Mouse (Mus musculus) layer of hippocampus, adult 18-20 months (tissue): Measurements from ENCODE around the gene Crip1. TPM values are rescaled to one million over a fixed set of nuclear protein-coding genes. Genes with fewer than 3 reads are reported as not detected.
A peak's percentile ranks its signal among the peaks of the same experiment; 100 is the strongest.
"Not testable (repeated sequence)": the region's sequence is repeated elsewhere in the genome, so short reads cannot be mapped to it uniquely, and the experiment has no call there.

ENCODE experiments used
- DNase-seq, 2 experiments: peaks; one replicate each; pipeline ENCODE4 v3.0.0; 2022; ENCODE audit warnings: low spot score in 2 of 2
- total RNA-seq, 2 experiments: library from RNA; stranded (reverse); gene quantifications; 2 replicates each; pipeline ENCODE4 v1.2.3; 2021

Crip1 gene
- total RNA-seq, 2 experiments from 2014 or later, result 9.5 to 10.3 TPM

DNA sequence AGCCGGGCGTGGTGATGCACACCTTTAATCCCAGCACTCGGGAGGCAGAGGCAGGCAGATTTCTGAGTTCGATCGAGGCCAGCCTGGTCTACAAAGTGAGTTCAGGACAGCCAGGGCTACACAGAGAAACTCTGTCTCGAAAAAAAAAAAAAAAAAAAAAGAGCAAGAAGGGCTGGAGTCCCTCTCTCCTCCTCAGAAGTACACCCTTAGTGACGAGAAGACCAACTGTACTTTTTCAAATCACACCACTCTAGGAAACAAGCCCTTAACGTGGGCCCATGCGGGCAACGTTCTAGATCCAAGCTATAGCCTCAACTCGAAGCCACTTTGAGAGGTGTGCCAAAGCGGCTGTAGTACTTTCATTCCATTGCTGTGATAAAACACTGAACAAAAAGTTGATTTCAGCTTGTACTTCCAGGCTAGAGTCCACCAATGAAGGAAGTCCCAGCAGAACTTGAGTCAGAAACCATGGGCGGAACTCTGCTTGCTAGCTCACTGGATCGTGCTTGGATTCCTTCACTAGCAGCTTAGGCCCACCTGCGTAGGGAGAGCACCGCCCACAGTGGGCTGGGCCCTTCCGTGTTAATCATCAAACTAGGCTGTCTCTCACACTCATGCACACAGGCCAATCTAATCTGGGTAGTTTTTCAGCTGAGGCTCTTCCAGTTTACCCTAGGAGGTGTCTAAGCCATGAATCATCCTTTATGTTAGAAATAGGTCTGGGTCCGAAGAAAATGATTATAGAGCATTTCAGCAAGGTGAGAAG lies 31.0 kb downstream of the Crip1 start:
- DNase-seq, result no peak

DNA sequence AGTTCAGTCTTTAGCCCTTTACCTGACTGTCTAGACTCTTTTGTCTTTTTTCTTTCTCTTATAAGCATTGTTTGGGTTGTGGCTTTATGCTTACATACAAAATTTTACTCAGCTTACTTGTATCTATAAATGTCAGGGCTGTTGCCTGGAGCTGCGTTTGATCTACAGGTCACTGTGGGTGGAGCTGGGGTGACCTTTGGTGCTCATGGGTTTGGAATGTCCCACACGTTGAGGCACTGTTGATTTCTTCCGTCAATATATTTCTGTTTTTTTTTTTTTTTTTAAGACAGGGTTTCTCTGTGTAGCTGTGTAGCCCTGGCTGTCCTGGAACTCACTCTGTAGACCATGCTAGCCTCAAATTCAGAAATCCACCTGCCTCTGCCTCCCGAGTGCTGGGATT lies 34.9 kb downstream of the Crip1 start:
- no peak for DNase-seq

DNA sequence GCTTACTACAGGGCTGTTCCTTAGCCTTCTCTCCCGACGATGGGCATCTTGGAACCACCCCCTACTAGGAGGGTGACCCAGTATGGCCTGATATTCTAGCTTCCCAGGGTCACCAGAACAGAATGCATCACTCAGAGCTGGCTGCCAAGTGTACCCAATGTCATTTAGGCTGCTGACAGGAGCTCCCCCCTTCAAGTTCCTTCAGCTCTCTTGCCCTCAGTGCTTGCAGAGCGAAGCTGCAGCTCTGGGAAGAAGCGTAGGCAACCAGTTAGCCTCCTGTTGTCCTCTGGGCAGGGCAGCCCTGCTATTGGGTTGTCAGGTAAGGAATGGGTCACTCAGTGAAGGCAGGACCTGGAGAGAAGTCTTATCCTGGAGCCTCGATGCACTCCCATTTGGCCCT lies 38.8 kb downstream of the Crip1 start:
- no peak for DNase-seq

DNA sequence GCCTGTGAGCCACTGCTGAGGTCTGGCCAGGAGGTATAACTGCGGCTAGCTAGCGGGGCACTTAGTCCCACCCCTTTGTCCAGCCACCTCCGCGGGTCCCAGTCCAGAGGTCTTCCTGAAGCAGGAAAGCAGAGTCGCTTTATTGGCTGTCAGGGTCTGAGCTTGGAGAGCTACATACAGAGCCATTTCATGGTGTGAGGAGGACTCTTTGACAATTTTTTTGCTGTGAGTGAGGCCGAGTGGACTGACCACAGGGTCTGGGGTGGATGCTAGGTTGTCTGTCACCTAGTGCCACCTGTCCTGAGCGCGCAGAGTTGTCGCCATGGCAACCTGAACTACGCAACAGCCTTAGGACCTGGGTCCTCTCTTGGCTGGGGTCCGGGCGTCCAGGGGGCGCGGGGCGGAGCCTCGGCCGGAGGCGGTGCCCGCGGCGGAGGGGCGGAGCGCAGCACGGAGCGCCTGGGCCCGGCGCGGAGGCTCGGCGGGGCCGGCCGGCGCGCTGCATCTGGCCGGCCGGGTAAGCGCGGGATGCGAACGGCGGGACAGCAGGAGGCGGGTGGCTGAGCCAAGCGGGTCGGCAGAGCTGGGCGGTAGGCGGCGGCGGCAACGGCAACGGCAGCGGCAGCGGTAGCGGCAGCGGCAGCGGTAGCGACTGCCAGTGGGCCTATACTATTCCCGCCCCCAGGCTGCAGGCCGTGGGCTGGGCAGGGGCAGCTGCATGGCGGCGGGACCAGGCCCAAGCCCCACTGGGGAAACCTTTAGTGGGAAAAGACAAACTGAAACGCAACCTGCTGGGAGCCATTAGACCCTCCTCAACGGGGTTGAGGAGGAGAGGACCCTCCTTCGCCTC lies 39.6 kb downstream of the Crip1 start, which contains the start of gene Tmem121:
Gene Tmem121, plus strand, starts transcription at position 489 of the 850 bp plus-strand sequence.
- peak; percentile 37 to 39 for DNase-seq

DNA sequence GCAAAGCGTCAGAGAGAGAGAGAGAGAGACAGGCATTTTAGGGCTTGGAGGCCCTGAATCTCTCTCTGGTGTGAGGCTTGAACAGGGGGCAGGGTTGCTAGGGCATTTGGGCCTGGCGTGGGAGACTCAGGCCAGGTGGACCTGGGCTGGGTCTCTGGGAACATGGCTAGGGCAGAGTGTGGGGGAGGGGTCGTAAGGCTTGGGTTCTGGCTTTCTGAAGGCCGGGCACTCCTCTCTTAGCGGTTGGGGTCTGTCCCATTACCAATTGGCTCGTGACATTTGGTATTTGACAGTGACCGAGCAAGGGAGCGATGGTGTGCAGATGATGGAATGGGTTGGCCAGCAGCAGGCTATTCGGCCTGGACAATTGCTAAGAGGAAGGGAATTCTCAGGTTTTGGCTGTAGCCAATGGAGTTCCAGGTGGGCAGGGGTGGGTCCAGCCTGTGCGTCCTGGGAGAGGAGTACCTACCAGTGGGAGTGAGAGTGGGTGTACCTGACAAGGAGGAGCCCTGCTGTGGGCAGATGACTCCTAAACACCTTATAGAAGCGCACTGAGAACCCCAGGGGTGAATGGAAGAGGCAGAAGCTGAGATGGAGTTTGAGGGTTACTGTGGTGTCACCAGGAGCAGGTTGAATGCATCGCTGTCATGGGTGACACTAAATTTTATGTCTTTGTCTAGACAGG lies 40.4 kb downstream of the Crip1 start:
- no peak for DNase-seq

DNA sequence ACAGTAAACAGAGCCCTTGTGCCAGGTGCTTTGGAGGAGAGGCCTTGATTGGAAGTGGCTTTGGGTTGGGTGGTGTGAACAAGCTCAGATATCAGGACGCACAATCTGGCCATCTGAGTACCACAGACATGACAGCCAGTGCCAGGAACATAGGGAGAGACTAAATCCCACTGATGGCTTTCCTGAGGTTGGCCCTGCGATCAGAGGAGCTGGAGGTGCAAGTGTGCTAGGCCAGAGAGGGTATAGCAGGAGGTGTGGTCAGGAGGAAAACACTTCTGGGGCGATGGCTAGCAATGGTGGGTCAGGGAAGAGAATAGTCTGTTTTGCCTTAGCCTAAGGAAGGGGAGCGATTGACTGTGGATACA lies 40.9 kb downstream of the Crip1 start:
- no peak for DNase-seq

DNA sequence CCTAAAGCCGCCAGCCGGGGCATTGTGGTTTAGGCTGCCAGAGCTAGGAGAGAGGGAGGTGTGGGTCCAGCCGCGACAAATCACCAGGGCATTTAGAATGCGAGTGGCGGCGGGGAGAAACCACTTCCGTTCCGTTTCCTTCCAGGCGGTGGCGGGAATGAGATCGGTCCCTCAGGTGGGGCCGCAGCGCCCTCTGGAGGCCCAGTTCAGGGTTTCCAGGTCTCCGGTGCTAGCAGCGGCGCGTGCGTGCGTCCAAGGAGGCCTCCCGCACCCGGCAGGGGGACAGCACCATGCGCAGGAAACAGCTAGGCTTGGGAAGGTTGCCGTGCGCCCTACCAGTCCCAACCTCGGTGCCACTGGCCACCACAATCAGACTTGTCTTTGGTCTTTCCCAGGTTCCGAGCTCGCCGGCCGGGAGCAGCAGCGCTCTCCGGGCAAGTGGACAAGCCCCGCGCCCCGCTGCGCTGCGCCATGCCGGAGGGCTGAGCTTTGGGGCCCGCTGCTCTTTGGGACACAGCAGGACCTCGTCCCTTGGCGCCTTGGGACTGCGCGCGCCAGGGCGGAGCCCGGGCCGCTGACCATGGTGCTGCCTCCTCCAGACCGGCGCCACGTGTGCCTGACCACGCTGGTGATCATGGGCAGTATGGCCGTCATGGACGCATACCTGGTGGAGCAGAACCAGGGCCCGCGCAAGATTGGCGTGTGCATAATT lies 41.6 kb downstream of the Crip1 start:
- DNase-seq, result peak; percentile 90 to 94

DNA sequence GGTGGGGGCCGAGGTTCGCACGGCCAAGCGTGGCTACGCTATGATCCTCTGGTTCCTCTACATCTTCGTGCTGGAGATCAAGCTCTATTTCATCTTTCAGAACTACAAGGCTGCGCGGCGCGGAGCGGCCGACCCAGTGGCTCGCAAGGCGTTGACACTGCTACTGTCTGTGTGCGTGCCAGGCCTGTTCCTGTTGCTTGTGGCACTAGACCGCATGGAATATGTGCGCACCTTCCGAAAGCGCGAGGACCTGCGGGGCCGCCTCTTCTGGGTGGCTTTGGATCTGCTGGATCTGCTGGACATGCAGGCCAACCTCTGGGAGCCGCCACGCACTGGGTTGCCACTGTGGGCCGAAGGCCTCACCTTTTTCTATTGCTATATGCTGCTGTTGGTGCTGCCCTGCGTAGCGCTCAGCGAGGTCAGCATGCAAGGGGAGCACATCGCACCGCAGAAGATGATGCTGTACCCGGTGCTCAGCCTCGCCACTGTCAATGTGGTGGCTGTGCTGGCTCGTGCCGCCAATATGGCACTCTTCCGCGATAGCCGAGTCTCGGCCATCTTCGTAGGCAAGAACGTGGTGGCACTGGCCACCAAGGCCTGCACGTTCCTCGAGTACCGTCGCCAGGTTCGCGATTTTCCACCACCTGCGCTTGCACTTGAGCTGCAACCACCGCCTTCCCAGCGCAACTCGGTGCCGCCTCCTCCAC lies 42.4 kb downstream of the Crip1 start:
- no peak for DNase-seq

DNA sequence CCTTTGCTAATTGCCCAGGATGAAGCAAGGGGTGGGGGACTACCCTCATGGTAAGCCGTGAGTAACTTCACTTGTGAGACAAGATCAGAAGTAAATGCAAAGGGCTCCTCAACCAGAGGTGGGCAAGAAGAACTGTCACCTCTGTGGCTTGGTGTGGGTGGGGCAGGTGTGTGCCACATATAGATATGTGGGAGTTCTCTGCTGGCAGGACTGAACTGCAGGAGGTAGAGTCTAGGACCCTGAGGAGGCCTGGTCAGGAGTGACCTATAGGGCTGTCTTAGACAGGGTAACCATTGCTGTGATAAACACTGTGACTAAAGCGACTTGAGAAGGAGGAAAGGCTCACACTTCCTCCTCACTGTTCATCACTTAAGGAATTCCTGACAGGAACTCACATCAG lies 47.3 kb downstream of the Crip1 start:
- DNase-seq, result no peak

DNA sequence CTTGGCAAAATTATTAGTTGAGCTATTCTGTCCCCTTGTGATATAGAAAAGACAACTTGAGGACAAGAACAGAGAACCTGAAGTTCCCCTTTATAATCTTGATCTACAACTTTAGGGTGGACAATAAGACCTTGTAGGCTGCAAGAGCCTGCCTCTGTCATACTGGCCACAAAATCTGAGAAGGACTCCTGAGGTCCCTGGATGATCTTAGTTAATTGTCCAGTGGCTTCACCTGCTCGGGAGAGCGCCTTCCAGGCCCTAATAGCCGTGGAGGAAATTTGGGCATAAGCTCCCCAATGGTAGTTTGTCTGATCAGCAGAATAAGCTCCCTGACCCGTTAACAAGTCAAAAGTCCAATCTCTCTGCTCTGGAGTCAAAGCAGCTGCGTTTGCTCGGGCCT lies 53.0 kb downstream of the Crip1 start:
- not testable (repeated sequence) for DNase-seq

DNA sequence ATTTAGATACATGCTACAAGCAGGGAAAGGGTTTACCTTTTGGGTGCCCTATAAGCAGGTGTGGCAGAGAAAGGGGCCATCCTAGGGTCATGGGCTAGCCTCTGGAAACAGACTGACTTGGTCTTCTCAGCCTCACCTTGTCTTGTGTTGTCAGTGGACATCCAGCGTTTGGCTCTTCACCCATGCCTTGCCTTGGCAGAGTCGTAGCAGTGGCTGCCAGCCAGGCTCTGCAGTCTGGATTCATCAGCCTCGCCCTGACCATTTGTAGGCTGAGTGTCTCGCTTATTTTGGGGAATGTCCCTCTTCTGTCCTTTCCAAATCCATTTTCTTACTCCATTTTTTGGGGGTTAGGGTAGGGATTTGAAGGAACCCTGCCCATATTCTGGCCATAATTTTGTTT lies 55.2 kb downstream of the Crip1 start:
- no peak for DNase-seq

DNA sequence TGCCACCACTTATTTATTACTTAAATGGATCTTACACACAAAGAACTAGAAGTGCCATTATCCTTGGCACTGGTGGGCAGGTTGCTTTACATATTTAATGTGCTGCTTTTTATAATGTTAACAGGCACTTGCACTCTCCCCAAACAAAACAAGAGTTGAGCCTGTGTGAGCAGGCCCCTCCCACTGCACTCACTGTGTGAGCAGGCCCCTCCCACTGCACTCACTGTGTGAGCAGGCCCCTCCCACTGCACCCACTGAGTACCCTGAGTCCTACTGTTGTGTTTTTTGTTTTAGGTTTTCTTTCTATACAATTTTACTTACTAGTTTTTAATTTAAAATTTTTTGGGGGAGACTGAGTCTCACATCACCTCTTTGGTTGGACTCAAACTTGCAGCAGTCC lies 55.9 kb downstream of the Crip1 start:
- DNase-seq, result no peak

Other genes starting within 250 kb of the Crip1 start
- 10 to 100 TPM; 42.6 to 44.2 TPM for gene Jag2, start 216.5 kb upstream of the Crip1 start, total RNA-seq
- gene Nudt14, start 204.2 kb upstream of the Crip1 start, total RNA-seq, result 10 to 100 TPM; 12.8 to 14.6 TPM
- 10 to 100 TPM; 56.3 to 62.2 TPM for gene Btbd6, start 169.8 kb upstream of the Crip1 start, total RNA-seq
- 10 to 100 TPM; 48.3 to 55.2 TPM for gene Brf1, start 145.6 kb upstream of the Crip1 start, total RNA-seq
- 10 to 100 TPM; 88.3 to 90.3 TPM for gene Pacs2, start 131.8 kb upstream of the Crip1 start, total RNA-seq
- gene Tex22, start 71.8 kb upstream of the Crip1 start, total RNA-seq, result under 1 TPM; 0.32 to 0.91 TPM
- 10 to 100 TPM; 69.6 to 75.6 TPM for gene Mta1, start 48.0 kb upstream of the Crip1 start, total RNA-seq
- gene Crip2, start 6.1 kb upstream of the Crip1 start, total RNA-seq, result 100 to 1,000 TPM in 1 of 2 experiments, 10 to 100 TPM in 1; 91.2 to 107 TPM
- gene Tedc1, start 10.1 kb downstream of the Crip1 start, total RNA-seq, result under 1 TPM; 0.91 to 0.97 TPM
- gene Tmem121, start 39.6 kb downstream of the Crip1 start, total RNA-seq, result 10 to 100 TPM; 19.4 to 25.4 TPM